Mouse (Mus musculus) olfactory bulb, adult 2 months (tissue): ENCODE measurements at regions not wholly inside any gene's neighbourhood (a gene's known extent, or its start where the extent isn't known, plus 50 kb on each side); places are given as distances from the start of the nearest gene placed in this dataset.

Experiments used
- CTCF ChIP-seq: fragments of 200-500 bp; IDR thresholded peaks from 2 replicates; pipeline ENCODE4 v1.5.1; 2012; ENCODE audit warnings: low read depth, mild to moderate bottlenecking, low read length, moderate library complexity; ENCODE audit not compliant: insufficient read depth
- POLR2A ChIP-seq: fragments of 200-500 bp; IDR thresholded peaks from 2 replicates; pipeline ENCODE4 v1.6.1; 2012; ENCODE audit warnings: mild to moderate bottlenecking, low read depth, low read length, moderate library complexity; ENCODE audit not compliant: insufficient read depth

- no peak for TF ChIP-seq POLR2A
- TF ChIP-seq CTCF = no peak
Measured at GRCm38 (mm10) chr4:56387051-56387450, 352.8 kb upstream of the Gm26657 start.
